Mouse (Mus musculus) kidney, embryonic 14.5 days (tissue): Measurements from ENCODE around the gene Erbb2. TPM values are rescaled to one million over a fixed set of nuclear protein-coding genes. Genes with fewer than 3 reads are reported as not detected.

Experiments
- ATAC-seq: fragments of 200-750 bp; cut with Nextera tagmentation; 2 replicates; pipeline ENCODE4 v1.8.0; 2017; ENCODE audit warnings: moderate number of reproducible peaks, mild to moderate bottlenecking, moderate TSS enrichment, moderate library complexity; ENCODE audit not compliant: low FRiP score, low TSS enrichment
- H3K27ac ChIP-seq: fragments of 300-500 bp; sonication (generic); 2 replicates; pipeline ENCODE4 v1.5.1; 2014; ENCODE audit warnings: low read depth, mild to moderate bottlenecking, low read length, moderate library complexity, mixed read lengths
- H3K27me3 ChIP-seq: fragments of 300-500 bp; sonication (generic); 2 replicates; pipeline ENCODE4 v1.6.1; 2014; ENCODE audit warnings: mild to moderate bottlenecking, low read length; ENCODE audit not compliant: control insufficient read depth, insufficient read depth
- H3K36me3 ChIP-seq: fragments of 300-500 bp; sonication (generic); 2 replicates; pipeline ENCODE4 v1.6.1; 2014; ENCODE audit warnings: low read length, mixed read lengths; ENCODE audit not compliant: control insufficient read depth, insufficient read depth
- H3K4me1 ChIP-seq: fragments of 300-500 bp; sonication (generic); 2 replicates; pipeline ENCODE4 v1.6.1; 2014; ENCODE audit warnings: low read length, mixed read lengths; ENCODE audit not compliant: control insufficient read depth, insufficient read depth
- H3K4me2 ChIP-seq: fragments of 300-500 bp; sonication (generic); replicated peaks from 2 replicates; pipeline ENCODE4 v1.6.1; 2014; ENCODE audit warnings: low read depth, mild to moderate bottlenecking, low read length
- H3K4me3 ChIP-seq: fragments of 300-500 bp; sonication (generic); 2 replicates; pipeline ENCODE4 v1.5.1; 2014; ENCODE audit warnings: mild to moderate bottlenecking, low read length
- H3K9ac ChIP-seq: fragments of 300-500 bp; sonication (generic); 2 replicates; pipeline ENCODE4 v1.6.1; 2014; ENCODE audit warnings: low read depth, mild to moderate bottlenecking, low read length, moderate library complexity
- H3K9me3 ChIP-seq: fragments of 300-500 bp; sonication (generic); 2 replicates; pipeline ENCODE4 v1.6.1; 2016; ENCODE audit warnings: low read length; ENCODE audit not compliant: control insufficient read depth
- WGBS: fragments of 180-500 bp; shearing (Covaris S2); extraction: QIAGEN DNeasy Blood & Tissue Kit; methylation state at CpG from one replicate; pipeline ENCODE4 v1.1.7; 2014; 5-methylcytosine and 5-hydroxymethylcytosine counted together
- polyA plus RNA-seq: library from polyadenylated mRNA; unstranded; fragments of >200 nt; fragmentation: Nextera tagmentation; extraction: Ambion mirVana; gene quantifications from 2 replicates; pipeline ENCODE4 v1.2.1, GENCODE M21; 2014

Gene Erbb2
- polyA plus RNA-seq: 35.5 and 54.1 TPM in 2 replicates

GRCm38 (mm10) chr11:98412273-98412796 is at the start of gene Erbb2:
Erbb2 (plus strand) TSS chr11:98412470.
- Histone ChIP-seq H3K4me2 (peak within 1 kb of the TSS; percentile 59), H3K9me3 (no peaks in the 10 kb centered on the region), H3K27ac (peak within 1 kb of the TSS; percentile 98), H3K4me1 (peaks cover 34% of the 10 kb centered on the region), H3K36me3 (no peaks in the 10 kb centered on the region), H3K9ac (peak within 1 kb of the TSS; percentile 97), H3K27me3 (no peaks in the 10 kb centered on the region), H3K4me3 (peak within 1 kb of the TSS; percentile 98)
- under 1% methylated on average over 49 of the region's 49 CpGs for WGBS
- ATAC-seq: peak; percentile 82

DNA sequence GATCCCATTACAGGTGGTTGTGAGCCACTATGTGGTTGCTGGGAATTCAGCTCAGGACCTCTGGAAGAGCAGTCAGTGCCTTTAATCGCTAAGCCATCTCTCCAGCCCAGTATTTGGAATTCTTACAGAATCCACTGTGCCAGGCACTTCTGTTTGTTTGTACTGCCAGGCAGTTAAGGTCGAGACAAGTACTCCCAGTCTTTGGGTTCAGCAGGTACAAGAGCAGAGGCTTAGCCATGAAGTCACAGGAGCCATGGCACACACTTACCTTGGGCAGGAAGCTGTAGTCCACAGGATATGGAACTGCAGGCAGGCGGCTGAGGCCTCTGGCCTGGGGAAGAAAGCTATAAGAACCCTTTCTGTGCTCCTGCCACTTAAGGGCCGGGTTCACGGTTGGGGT is 48.5 kb upstream of the Erbb2 start:
- H3K4me2 ChIP-seq: no peak overlapping the region
- no peak overlapping the region for H3K4me3 ChIP-seq
- ATAC-seq: no peak
- no peaks in the 10 kb centered on the region for H3K9me3 ChIP-seq
- peaks cover 22% of the 10 kb centered on the region; the same call in 1 of the 2 replicates for H3K4me1 ChIP-seq
- 84% methylated on average over 5 of the region's 5 CpGs for WGBS
- no peak overlapping the region for H3K27ac ChIP-seq
- H3K9ac ChIP-seq: no peak overlapping the region
- H3K27me3 ChIP-seq: no peaks in the 10 kb centered on the region
- peaks cover 4% of the 10 kb centered on the region; the same call in 1 of the 2 replicates for H3K36me3 ChIP-seq

DNA sequence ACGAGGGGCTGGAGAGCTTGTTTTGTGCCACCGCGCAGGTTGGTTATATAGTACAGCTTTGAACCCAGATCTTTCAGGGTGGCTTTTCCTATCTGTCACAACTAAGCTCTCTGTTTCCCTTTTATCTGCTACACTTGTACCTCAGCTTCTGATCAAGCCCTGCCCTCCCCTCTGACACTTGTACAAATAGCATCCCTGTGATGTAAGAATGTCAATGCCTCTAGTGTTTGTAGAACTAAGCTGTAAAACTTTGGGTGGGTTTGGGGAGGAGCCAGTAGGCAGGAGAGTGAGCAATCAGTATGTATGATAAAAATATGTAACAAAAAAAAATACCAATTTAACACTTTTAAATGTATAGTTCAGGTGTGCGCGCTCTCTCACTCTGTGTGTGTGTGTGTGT is 47.9 kb upstream of the Erbb2 start:
- peaks cover 4% of the 10 kb centered on the region; the same call in 1 of the 2 replicates for H3K36me3 ChIP-seq
- H3K9ac ChIP-seq: no peak overlapping the region
- no peak overlapping the region for H3K4me2 ChIP-seq
- no peak overlapping the region for H3K4me3 ChIP-seq
- WGBS: 93% methylated on average over 5 of the region's 5 CpGs
- ATAC-seq: no peak
- no peaks in the 10 kb centered on the region for H3K27me3 ChIP-seq
- no peaks in the 10 kb centered on the region for H3K9me3 ChIP-seq
- H3K27ac ChIP-seq: no peak overlapping the region
- peaks cover 16% of the 10 kb centered on the region; the same call in 1 of the 2 replicates for H3K4me1 ChIP-seq

DNA sequence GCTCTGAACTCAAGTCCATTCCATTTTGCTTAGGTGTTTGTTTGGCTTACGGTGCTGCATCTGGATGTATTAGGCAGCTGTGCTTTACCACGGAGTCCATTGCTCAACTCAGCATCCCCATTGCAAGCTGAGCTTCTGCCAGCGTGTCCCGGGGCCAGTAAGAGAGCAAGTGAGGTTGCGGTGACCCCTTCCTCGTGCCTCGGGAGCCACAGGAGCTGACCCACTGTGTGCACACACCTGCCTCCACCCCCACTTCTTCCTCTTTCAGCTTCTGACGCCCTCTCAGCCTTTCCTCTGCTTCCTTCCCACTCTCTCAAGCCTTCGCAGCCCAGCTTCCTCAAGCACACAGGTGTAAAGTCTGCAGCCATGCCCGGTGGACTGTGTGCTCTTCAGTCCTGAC is 46.0 kb upstream of the Erbb2 start:
- WGBS: 87% methylated on average over 10 of the region's 10 CpGs
- Histone ChIP-seq H3K9me3 (no peaks in the 10 kb centered on the region), H3K4me1 (peaks cover 12% of the 10 kb centered on the region; the same call in 1 of the 2 replicates), H3K36me3 (peaks cover 4% of the 10 kb centered on the region; the same call in 1 of the 2 replicates), H3K27ac (no peak overlapping the region), H3K27me3 (no peaks in the 10 kb centered on the region), H3K9ac (no peak overlapping the region), H3K4me2 (no peak overlapping the region), H3K4me3 (no peak overlapping the region)
- no peak for ATAC-seq

GRCm38 (mm10) chr11:98367171-98367862 is 45.0 kb upstream of the Erbb2 start:
- no peak overlapping the region for H3K9ac ChIP-seq
- no peak overlapping the region for H3K4me3 ChIP-seq
- H3K9me3 ChIP-seq: no peaks in the 10 kb centered on the region
- WGBS: 80% methylated on average over 10 of the region's 10 CpGs
- no peak overlapping the region for H3K27ac ChIP-seq
- ATAC-seq: no peak
- H3K4me2 ChIP-seq: no peak overlapping the region
- H3K36me3 ChIP-seq: peaks cover 4% of the 10 kb centered on the region; the same call in 1 of the 2 replicates
- peaks cover 7% of the 10 kb centered on the region; the same call in 1 of the 2 replicates for H3K4me1 ChIP-seq
- no peaks in the 10 kb centered on the region for H3K27me3 ChIP-seq

DNA sequence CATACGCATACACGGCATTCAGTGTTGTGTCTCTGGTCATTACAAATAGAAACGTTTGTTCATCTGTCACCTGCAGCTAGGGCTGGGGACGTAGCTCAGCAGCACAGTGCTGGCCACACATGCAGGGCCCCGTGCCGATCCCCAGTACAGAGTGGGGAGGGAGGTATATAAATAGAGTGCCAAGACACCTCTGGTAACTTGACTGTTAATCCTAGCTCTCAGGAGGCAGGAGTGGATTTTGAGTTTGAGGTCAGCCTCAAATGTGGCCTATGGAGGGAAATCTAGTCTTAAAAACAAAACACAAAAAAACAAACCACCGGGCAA is 44.4 kb upstream of the Erbb2 start:
- Histone ChIP-seq H3K9me3 (no peaks in the 10 kb centered on the region), H3K4me2 (no peak overlapping the region), H3K27me3 (no peaks in the 10 kb centered on the region), H3K36me3 (peaks cover 4% of the 10 kb centered on the region; the same call in 1 of the 2 replicates), H3K4me1 (peaks cover 6% of the 10 kb centered on the region; the same call in 1 of the 2 replicates), H3K27ac (no peak overlapping the region), H3K9ac (no peak overlapping the region), H3K4me3 (no peak overlapping the region)
- no peak for ATAC-seq
- WGBS: 87% methylated on average over 7 of the region's 7 CpGs

- H3K27me3 ChIP-seq: no peaks in the 10 kb centered on the region
- ATAC-seq: no peak
- H3K9ac ChIP-seq: no peak overlapping the region
- H3K4me2 ChIP-seq: no peak overlapping the region
- peaks cover 9% of the 10 kb centered on the region; the same call in 1 of the 2 replicates for H3K36me3 ChIP-seq
- H3K9me3 ChIP-seq: no peaks in the 10 kb centered on the region
- H3K27ac ChIP-seq: no peak overlapping the region
- 75% methylated on average over 6 of the region's 6 CpGs for WGBS
- peaks cover 6% of the 10 kb centered on the region; the same call in 1 of the 2 replicates for H3K4me1 ChIP-seq
- H3K4me3 ChIP-seq: no peak overlapping the region
Observed at GRCm38 (mm10) chr11:98369337-98369736, 42.9 kb upstream of the Erbb2 start.

GRCm38 (mm10) chr11:98370588-98370987 is 41.7 kb upstream of the Erbb2 start:
- 86% methylated on average over 2 of the region's 2 CpGs for WGBS
- Histone ChIP-seq H3K4me3 (no peak overlapping the region), H3K9ac (no peak overlapping the region), H3K36me3 (peaks cover 21% of the 10 kb centered on the region), H3K27ac (no peak overlapping the region), H3K9me3 (no peaks in the 10 kb centered on the region), H3K4me2 (no peak overlapping the region), H3K4me1 (peaks cover 6% of the 10 kb centered on the region; the same call in 1 of the 2 replicates), H3K27me3 (no peaks in the 10 kb centered on the region)
- no peak for ATAC-seq

DNA sequence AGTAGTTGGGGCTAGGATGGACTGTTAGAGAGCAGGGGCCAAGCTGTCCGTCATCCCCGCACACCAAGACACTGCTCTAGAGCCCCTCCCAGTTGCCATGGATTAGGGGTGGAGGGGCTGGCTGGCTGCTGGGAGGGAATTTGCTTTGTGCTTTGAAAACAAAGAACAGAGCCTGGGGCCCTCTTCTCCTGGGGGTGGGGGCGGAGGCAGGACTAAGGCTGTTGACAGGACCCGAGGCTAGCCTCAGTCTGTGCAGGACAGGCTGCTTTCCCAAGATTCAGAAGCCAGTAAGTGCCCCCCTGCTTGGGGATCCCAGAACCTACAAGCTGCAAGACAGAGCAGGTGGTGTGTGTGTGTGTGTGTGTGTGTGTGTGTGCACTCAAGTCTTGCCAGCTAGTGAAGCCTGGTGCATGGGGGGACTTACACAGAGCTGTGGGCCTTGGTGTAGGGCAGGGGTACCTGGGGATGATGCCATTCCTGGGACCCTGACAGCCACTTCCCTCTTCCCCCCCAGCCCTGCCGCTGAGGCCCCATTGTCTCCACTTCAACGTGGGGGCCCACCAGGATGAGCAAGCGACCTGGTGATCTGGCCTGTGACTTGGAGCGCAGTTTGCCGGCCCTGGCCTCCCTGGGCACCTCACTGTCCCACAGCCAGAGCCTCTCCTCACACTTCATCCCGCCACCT is 40.6 kb upstream of the Erbb2 start:
- WGBS: 59% methylated on average over 10 of the region's 10 CpGs
- Histone ChIP-seq H3K4me1 (peaks cover 6% of the 10 kb centered on the region; the same call in 1 of the 2 replicates), H3K27me3 (no peaks in the 10 kb centered on the region), H3K9ac (peak overlapping the region; percentile 7; the same call in 1 of the 2 replicates), H3K36me3 (peaks cover 26% of the 10 kb centered on the region), H3K4me3 (no peak overlapping the region), H3K9me3 (no peaks in the 10 kb centered on the region), H3K4me2 (no peak overlapping the region), H3K27ac (no peak overlapping the region)
- ATAC-seq: 0 out of 2 replicates have a peak, but pooled peaks have one; percentile 20
